Mouse (Mus musculus) CD4-positive helper T cell, adult 2 months (primary cell): ENCODE data around the gene Ecm2.

ENCODE experiments used
- DNase-seq: peaks from one replicate; pipeline ENCODE4 v3.0.0-alpha.2; 2012; ENCODE audit warnings: low read depth, missing footprints, low spot score

The Ecm2 gene

DNA sequence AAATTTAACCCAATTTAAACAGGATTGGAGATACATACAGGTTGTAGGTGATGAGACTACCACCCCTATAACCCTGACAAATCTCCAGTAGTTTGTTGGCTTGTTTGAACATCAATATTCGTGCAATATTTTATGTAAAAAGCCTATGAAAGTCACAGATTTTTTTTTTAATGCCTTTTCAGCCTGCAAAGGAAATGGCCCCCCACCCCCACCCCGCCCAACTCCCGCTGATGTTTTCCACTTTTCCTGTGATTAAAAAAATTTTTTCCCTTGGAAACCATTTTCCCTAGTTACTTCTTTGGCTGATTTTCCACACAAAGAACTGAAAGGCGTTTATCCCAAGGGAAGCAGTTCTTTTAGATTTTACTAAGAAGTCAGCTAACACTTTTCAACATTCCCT is at the start of gene Ecm2:
Gene Ecm2 (plus strand): TSS at position 301 of the 400 bp plus-strand sequence.
- no peak for DNase-seq

- DNase-seq, result no peak
Measured at GRCm38 (mm10) chr13:49460276-49460675, 44.3 kb upstream of the Ecm2 start.

- no peak for DNase-seq
Measured at GRCm38 (mm10) chr13:49460692-49461414, 43.8 kb upstream of the Ecm2 start.

DNA sequence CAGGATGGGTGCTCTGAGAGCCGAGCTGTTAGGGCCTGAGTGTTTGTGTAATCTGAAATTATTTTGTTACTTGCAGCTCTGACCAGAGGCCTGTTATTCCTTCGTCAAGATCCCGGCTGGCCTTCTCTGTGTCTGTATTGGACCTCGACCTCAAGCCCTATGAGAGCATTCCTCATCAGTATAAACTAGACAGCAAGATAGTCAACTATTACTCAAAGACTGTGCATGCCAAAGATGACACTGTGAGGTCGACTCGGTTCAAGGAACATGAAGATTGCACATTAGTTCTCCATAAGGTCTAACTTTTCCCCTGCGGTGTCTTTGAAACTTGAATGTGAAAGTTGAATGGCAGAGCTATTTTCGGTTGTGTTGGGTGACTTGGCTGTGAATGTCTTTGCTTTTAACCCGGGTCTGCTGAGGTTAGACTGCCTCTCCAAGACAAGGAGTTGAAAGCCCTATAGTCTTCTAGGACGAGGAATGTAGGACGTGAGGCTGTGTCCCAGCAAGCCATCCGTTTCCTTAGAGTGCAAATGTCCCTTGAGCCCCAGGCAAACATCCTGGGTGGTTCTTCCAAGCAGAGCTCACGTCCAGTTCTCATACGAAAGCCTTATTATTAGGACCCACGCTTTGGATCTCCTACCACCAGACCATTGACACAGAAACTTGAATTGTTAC is 43.0 kb upstream of the Ecm2 start:
- no peak for DNase-seq

GRCm38 (mm10) chr13:49462921-49463320 is 41.7 kb upstream of the Ecm2 start:
- no peak for DNase-seq

DNA sequence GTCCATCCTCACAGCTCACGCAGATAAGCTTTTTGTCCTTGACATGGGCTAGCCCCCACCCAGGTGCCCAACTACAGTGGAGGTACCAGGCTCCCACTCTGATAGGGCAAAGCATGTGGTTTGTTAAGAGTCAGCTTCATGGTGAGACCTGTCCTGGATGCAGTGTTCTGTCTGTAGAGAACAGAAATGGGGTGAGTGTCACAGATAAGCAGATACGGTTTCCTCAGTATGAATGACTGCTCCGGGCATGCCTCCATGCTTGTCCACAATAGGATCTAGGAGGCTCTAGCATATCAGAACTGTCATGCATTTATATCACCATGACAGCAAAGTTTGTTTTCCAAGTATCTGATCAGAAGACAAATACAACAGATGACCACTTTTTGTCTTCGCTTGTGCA is 38.7 kb upstream of the Ecm2 start:
- no peak for DNase-seq

GRCm38 (mm10) chr13:49466393-49467075 is 38.1 kb upstream of the Ecm2 start:
- DNase-seq, result no peak

GRCm38 (mm10) chr13:49467585-49467984 is 37.0 kb upstream of the Ecm2 start:
- DNase-seq, result no peak

DNA sequence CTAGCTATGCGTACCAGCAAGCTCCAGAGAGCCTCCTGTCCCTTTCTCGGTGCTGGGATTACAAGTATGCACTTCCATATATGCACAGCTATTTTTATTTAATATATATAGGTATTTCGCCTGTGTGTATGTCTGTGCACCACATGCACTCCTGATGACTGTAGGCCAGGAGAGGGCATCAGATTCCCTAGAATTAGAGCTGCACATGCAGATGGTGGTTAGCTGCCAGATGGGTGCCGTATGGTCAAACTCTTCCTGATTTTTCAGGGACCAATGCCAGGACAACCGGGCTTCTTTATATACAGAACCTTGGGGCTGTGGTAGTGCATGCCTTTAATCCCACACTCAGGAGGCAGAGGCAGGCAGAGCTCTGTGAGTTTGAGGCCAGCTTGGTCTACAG is 35.6 kb upstream of the Ecm2 start:
- DNase-seq, result no peak

- DNase-seq, result no peak
Measured at GRCm38 (mm10) chr13:49470319-49470718, 34.3 kb upstream of the Ecm2 start.

DNA sequence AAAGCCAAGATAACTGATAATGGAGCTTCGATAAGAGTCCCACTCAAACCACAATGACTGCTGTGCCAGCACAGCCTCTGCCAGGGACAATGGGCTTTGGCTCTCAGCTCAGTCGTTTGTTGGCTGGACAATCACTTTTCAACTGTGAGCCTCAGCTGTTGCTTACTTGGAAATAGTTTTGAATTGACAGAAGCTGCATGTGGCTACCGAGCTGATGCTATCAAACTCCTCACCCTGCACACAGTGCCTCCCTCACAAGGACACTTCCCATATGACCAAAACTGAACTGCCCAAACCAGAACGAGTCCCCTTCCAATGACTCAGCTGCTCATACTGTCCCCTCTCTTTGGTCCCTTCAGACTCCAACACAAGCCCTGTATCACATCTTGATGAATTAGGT is 33.8 kb upstream of the Ecm2 start:
- DNase-seq, result no peak

GRCm38 (mm10) chr13:49471981-49472675 is 32.5 kb upstream of the Ecm2 start:
- DNase-seq, result no peak

- no peak for DNase-seq
Measured at GRCm38 (mm10) chr13:49472676-49473005, 32.0 kb upstream of the Ecm2 start.

DNA sequence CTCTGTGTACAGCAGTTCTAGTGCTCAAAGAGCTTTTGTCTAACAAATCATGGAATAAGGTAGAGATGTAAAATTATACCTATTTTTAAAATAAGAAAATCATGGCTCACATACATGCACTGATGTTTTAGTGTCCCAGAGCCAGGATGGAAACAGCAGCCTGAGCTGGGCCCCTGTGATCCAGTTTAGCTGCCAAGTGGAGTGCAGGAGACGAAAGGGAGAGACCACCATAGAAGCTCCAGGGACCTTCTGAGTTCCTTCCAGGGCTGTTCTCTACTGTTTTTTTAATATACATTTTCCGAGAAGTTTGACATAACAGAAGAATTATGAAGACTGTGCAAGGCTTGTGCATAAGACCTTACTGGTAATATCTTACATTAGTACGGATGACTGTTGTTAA is 26.7 kb upstream of the Ecm2 start:
- DNase-seq, result no peak

DNA sequence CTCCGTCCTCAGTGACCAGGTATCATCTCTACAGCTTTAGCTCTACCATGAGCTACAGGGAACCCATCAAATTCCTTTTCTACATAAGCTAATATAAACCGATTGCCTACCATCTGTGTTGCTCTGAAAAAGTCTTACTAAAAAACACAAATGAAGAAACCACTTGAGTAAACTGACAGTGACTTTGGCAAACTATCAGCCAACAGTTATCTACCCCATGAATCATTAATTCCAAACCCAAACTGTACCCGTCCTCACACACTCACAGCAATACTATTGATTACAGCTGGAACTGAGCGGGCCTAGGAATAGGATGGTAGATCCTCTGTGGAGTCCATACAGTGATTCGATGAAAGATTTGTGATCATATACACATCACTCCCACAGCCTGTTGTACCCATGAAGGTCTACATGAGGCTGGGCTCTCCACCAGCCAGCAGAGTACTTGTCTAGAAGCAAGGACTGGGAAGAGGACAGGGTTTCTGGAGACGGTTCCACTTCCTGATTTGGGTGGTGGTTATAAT is 25.7 kb upstream of the Ecm2 start:
- no peak for DNase-seq

GRCm38 (mm10) chr13:49479399-49479798 is 25.2 kb upstream of the Ecm2 start:
- no peak for DNase-seq

- DNase-seq, result no peak
Measured at GRCm38 (mm10) chr13:49480057-49480456, 24.6 kb upstream of the Ecm2 start.

- no peak for DNase-seq
Measured at GRCm38 (mm10) chr13:49480551-49480950, 24.1 kb upstream of the Ecm2 start.

DNA sequence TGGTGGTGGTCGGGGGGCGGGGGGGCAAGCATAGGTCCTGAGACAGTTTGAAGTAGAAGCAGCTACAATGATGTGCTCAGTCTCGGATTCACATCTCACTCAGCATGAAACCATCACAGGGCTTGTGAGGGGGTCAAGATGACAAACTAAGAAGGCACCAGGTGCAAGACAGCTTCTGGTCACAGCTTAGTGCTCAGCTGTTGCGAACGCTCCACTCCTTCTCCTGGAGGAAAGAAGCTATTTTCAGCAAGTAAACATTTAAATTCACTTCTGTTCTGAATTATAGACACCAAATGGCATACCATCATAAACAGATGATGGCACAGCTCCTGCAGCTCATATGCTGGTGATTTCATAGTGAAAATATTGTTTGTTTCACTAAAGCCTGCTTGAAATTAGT is 19.2 kb upstream of the Ecm2 start:
- no peak for DNase-seq

DNA sequence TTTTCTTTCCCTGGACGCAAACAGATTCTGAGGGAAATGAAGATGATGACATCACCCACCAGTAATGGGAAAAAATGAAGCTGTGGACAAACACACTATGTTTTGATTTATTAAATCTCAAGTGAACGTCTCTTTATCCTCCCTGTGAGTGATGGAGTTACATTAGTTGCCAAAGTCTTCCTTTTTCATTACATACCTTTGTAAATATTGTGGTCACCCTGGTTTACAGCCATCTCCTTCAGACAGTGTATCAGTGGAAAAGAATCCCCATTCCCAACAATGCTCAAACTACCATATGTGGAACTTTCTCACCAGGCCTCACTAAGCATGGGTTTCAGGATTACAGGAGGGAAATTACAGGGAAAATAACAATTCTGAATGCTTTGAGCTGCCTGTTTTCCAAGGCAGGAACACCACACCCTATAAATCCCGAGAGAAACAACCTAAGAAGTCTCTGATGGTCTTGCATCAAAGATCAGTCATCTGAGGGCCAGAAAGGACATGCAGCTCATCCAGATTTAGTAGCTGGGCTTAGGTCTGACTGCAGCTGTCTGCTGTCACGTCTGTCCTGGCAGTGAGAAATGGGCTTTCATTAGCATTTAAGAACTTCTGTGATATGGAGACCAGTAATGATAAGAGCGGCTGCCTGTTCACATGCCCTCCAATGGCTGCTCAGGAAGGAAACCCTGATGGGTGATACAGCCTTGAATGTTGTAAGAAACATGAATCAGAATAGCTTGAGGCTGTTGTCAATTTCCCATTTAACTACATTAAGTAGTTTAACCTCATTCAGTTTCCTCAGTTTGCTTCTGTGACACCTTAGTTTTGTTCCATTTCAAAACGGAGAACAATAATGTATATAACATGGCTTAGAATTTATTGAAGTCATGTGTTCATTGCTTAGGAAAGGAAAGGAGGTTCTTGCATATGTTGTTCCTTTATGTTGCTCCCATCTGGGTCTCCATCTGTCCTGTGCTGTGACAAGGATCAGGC is 11.9 kb upstream of the Ecm2 start, which contains the start of gene Tes3-ps:
Gene Tes3-ps (plus strand): TSS at position 943 of the 993 bp plus-strand sequence.
- no peak for DNase-seq

DNA sequence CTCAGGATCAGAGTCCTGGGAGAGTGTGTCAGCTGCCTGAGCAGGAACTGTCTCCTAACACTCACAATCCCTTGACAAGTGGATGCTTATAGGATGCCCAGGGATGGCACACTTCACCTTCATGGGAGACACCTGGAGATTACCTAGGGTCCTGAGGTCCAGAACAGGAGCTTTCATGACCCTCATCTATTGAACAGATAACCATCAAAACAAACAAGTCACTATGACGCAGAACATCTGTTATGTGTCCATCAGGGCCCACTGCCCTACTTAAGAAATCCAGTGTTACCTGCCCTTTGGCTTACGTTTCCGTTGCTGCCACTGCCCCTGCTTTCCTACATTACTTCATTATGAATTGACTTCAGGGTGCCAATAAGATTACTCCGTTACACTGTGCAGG is 1.2 kb downstream of the Ecm2 start:
- DNase-seq, result no peak
